Mouse (Mus musculus) heart, postnatal 0 days (tissue): ENCODE results near the gene Cldn34b1. TPM values are rescaled to one million over a fixed set of nuclear protein-coding genes. Genes with fewer than 3 reads are reported as not detected.
"Not testable (repeated sequence)": the region's sequence is repeated elsewhere in the genome, so short reads cannot be mapped to it uniquely, and the experiment has no call there.

Experiments
- ATAC-seq: fragments of 200-750 bp; cut with Nextera tagmentation; 2 replicates; pipeline ENCODE4 v1.8.0; 2017; ENCODE audit warnings: low read depth, moderate number of reproducible peaks, moderate library complexity; ENCODE audit not compliant: insufficient read depth
- DNase-seq: peaks from one replicate; pipeline ENCODE4 v3.0.0-alpha.2; 2016; ENCODE audit warnings: low spot score
- H3K27ac ChIP-seq: fragments of 300-500 bp; sonication (generic); 2 replicates; pipeline ENCODE4 v1.5.1; 2014; ENCODE audit warnings: low read depth, mild to moderate bottlenecking
- H3K27me3 ChIP-seq: fragments of 300-500 bp; sonication (generic); 2 replicates; pipeline ENCODE4 v1.6.1; 2014; ENCODE audit warnings: low read length, mixed read lengths; ENCODE audit not compliant: control insufficient read depth, insufficient read depth
- H3K36me3 ChIP-seq: fragments of 300-500 bp; sonication (generic); replicated peaks from 2 replicates; pipeline ENCODE4 v1.6.1; 2014; ENCODE audit warnings: low read length, mixed read lengths; ENCODE audit not compliant: control insufficient read depth, insufficient read depth
- H3K4me1 ChIP-seq: fragments of 300-500 bp; sonication (generic); 2 replicates; pipeline ENCODE4 v1.6.1; 2014; ENCODE audit warnings: antibody characterized with exemption; ENCODE audit not compliant: control insufficient read depth, insufficient read depth
- H3K4me2 ChIP-seq: fragments of 300-500 bp; sonication (generic); 2 replicates; pipeline ENCODE4 v1.6.1; 2014; ENCODE audit warnings: low read depth, mild to moderate bottlenecking, low read length, moderate library complexity
- H3K4me3 ChIP-seq: fragments of 300-500 bp; sonication (generic); 2 replicates; pipeline ENCODE4 v1.5.1; 2014; ENCODE audit warnings: low read depth, low read length
- H3K9ac ChIP-seq: fragments of 300-500 bp; sonication (generic); replicated peaks from 2 replicates; pipeline ENCODE4 v1.6.1; 2014; ENCODE audit warnings: low read depth, low read length, mixed read lengths
- H3K9me3 ChIP-seq: fragments of 300-500 bp; sonication (generic); replicated peaks from 2 replicates; pipeline ENCODE4 v1.6.1; 2016; ENCODE audit warnings: low read length; ENCODE audit not compliant: control insufficient read depth
- WGBS: fragments of 180-500 bp; shearing (Covaris S2); extraction: QIAGEN DNeasy Blood & Tissue Kit; methylation state at CpG from one replicate; pipeline ENCODE4 v1.1.7; 2014; 5-methylcytosine and 5-hydroxymethylcytosine counted together
- polyA plus RNA-seq: library from polyadenylated mRNA; unstranded; fragments of >200 nt; fragmentation: Nextera tagmentation; extraction: Ambion mirVana; gene quantifications from 2 replicates; pipeline ENCODE4 v1.2.1, GENCODE M21; 2015
- total RNA-seq: library from RNA; depleted of rRNA; stranded (reverse); fragments of >200 nt; gene quantifications from 2 replicates; pipeline ENCODE4 v1.2.3, GENCODE M21; 2014; ENCODE audit warnings: low replicate concordance; rRNA removed

The Cldn34b1 gene
- total RNA-seq, result not detected in 2 replicates
- not detected in 2 replicates for polyA plus RNA-seq

- not testable (repeated sequence) for H3K27me3 ChIP-seq, H3K27ac ChIP-seq, H3K4me2 ChIP-seq, H3K9ac ChIP-seq, H3K9me3 ChIP-seq, H3K4me3 ChIP-seq, H3K4me1 ChIP-seq, H3K36me3 ChIP-seq, DNase-seq, ATAC-seq
- WGBS, result 65% methylated on average over 3 of the region's 3 CpGs
Measured at GRCm38 (mm10) chrX:154890167-154890566, at the start of gene Cldn34b1. Gene Cldn34b1 (minus strand): TSS chrX:154890267.

GRCm38 (mm10) chrX:154935887-154936286 lies 45.8 kb upstream of the Cldn34b1 start, which contains the start of gene Magea6:
Gene Magea6 (minus strand): TSS chrX:154935987.
- H3K4me1 ChIP-seq, DNase-seq, H3K9ac ChIP-seq, H3K27ac ChIP-seq, H3K9me3 ChIP-seq, H3K4me3 ChIP-seq, H3K36me3 ChIP-seq, H3K27me3 ChIP-seq, ATAC-seq, H3K4me2 ChIP-seq: not testable (repeated sequence)
- WGBS, result 45% methylated on average over 1 of the region's 1 CpGs

Other genes starting within 250 kb of the Cldn34b1 start
- not detected in 2 replicates for gene Magea6, start 45.7 kb upstream of the Cldn34b1 start, total RNA-seq
- not detected in 2 replicates for gene Magea6, start 45.7 kb upstream of the Cldn34b1 start, polyA plus RNA-seq
- not detected in 2 replicates for gene Magea3, start 59.2 kb upstream of the Cldn34b1 start, total RNA-seq
- not detected in 2 replicates for gene Magea3, start 59.2 kb upstream of the Cldn34b1 start, polyA plus RNA-seq
- not detected in 2 replicates for gene Magea8, start 105.6 kb upstream of the Cldn34b1 start, total RNA-seq
- gene Magea8, start 105.6 kb upstream of the Cldn34b1 start, polyA plus RNA-seq, result not detected in 2 replicates
- gene Magea5, start 172.9 kb upstream of the Cldn34b1 start, total RNA-seq, result not detected in 2 replicates
- gene Magea5, start 172.9 kb upstream of the Cldn34b1 start, polyA plus RNA-seq, result not detected in 2 replicates
- not detected in 2 replicates for gene Magea1, start 199.5 kb upstream of the Cldn34b1 start, total RNA-seq
- gene Magea1, start 199.5 kb upstream of the Cldn34b1 start, polyA plus RNA-seq, result not detected in 2 replicates
- gene Magea2, start 203.4 kb upstream of the Cldn34b1 start, total RNA-seq, result not detected in 2 replicates
- gene Magea2, start 203.4 kb upstream of the Cldn34b1 start, polyA plus RNA-seq, result not detected in 2 replicates
- not detected in 2 replicates for gene Cldn34b2, start 238.1 kb upstream of the Cldn34b1 start, total RNA-seq
- gene Cldn34b2, start 238.1 kb upstream of the Cldn34b1 start, polyA plus RNA-seq, result not detected in 2 replicates